Mouse (Mus musculus): ENCODE results near the gene March5.
A peak's percentile ranks its signal among the peaks of the same experiment; 100 is the strongest.

The March5 gene

GRCm38 (mm10) chr19:37263943-37264897 lies 56.9 kb downstream of the March5 start:
- peak; percentile 94 for DNase-seq (ENCODE audit: low read depth)

GRCm38 (mm10) chr19:37265333-37266103 lies 58.2 kb downstream of the March5 start:
- peak; percentile 73 for DNase-seq (ENCODE audit: low read depth)

- no peak for DNase-seq (ENCODE audit: low read depth)
Observed at GRCm38 (mm10) chr19:37269106-37269505, 61.8 kb downstream of the March5 start.
